Mouse (Mus musculus): ENCODE measurements around the gene Elf1. TPM values are rescaled to one million over a fixed set of nuclear protein-coding genes. Genes with fewer than 3 reads are reported as not detected.

The Elf1 gene
- polyA plus RNA-seq, 1 experiment from 2014 or later = 10.3 TPM

GRCm38 (mm10) chr14:79460988-79461387 lies 20.0 kb upstream of the Elf1 start:
- no peaks in the 10 kb centered on the region for H3K27me3 ChIP-seq (ENCODE audit: insufficient read depth, low read length)
- H3K4me2 ChIP-seq (replicated peaks; ENCODE audit: low read depth, low read length) = no peak overlapping the region
- WGBS = 95% methylated on average over 4 of the region's 4 CpGs
- no peak for ATAC-seq (ENCODE audit: low FRiP score, low TSS enrichment)
- H3K9ac ChIP-seq (replicated peaks; ENCODE audit: low read length) = no peak overlapping the region
- no peaks in the 10 kb centered on the region for H3K9me3 ChIP-seq (ENCODE audit: low read length)
- H3K4me3 ChIP-seq (ENCODE audit: low read length) = no peak overlapping the region
- H3K27ac ChIP-seq (ENCODE audit: low read length) = no peak overlapping the region
- no peaks in the 10 kb centered on the region for H3K4me1 ChIP-seq (ENCODE audit: insufficient read depth, low read length)
- peaks cover 36% of the 10 kb centered on the region for H3K36me3 ChIP-seq (ENCODE audit: insufficient read depth, low read length)

DNA sequence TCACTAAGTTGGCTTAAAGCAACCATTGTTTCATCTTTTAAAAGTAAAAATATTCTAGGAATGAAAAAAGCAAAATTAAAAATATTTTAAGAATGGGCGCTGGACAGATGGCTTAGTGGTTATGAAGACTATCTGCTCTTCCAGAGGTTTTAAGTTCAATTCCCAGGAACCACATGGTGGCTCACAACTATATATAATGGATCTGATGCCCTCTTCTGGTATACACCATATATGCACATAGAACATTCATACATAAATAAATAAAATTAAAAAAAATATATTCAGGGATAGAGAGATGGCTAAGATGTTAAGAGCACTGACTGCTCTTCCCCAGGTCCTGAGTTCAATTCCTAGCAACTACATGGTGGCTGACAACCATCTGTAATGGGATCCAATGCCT lies 15.4 kb upstream of the Elf1 start:
- ATAC-seq (ENCODE audit: low FRiP score, low TSS enrichment) = no peak

DNA sequence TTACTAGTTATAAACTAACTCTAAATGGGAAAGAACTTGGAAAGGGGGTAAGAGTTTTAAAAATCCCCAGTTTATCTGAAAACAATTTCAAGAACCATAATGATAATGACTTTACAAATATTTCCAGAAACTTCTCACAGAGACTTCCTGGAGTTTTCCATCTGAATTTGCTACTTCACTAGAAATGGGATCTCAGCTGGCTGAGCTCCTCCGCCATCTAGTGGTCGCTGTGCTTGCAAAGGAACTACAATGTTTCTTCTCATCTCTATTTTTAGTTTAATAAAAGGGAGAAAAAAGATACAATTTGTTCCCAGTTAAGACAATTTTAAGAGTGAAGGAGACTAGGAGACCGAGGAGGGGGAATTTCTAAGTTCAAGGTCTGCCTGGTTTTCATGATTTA lies 13.4 kb upstream of the Elf1 start:
- no peak overlapping the region for H3K27ac ChIP-seq (ENCODE audit: low read length)
- H3K4me2 ChIP-seq (replicated peaks; ENCODE audit: low read depth, low read length) = no peak overlapping the region
- WGBS = 33% methylated on average over 3 of the region's 3 CpGs
- H3K27me3 ChIP-seq (ENCODE audit: insufficient read depth, low read length) = no peaks in the 10 kb centered on the region
- no peak overlapping the region for H3K9ac ChIP-seq (replicated peaks; ENCODE audit: low read length)
- no peak overlapping the region for H3K4me3 ChIP-seq (ENCODE audit: low read length)
- no peak for ATAC-seq (ENCODE audit: low FRiP score, low TSS enrichment)
- no peaks in the 10 kb centered on the region for H3K9me3 ChIP-seq (ENCODE audit: low read length)
- no peaks in the 10 kb centered on the region for H3K4me1 ChIP-seq (ENCODE audit: insufficient read depth, low read length)
- peaks cover 49% of the 10 kb centered on the region for H3K36me3 ChIP-seq (ENCODE audit: insufficient read depth, low read length)

More for the DNA sequence above, 15.4 kb upstream of the Elf1 start:
- WGBS = 93% methylated on average over 1 of the region's 1 CpGs
- Histone ChIP-seq H3K4me1 (ENCODE audit: insufficient read depth, low read length) (no peaks in the 10 kb centered on the region), H3K36me3 (ENCODE audit: insufficient read depth, low read length) (peaks cover 51% of the 10 kb centered on the region), H3K27ac (ENCODE audit: low read length) (no peak overlapping the region), H3K4me3 (ENCODE audit: low read length) (no peak overlapping the region), H3K9me3 (ENCODE audit: low read length) (no peaks in the 10 kb centered on the region), H3K4me2 (replicated peaks; ENCODE audit: low read depth, low read length) (no peak overlapping the region), H3K27me3 (ENCODE audit: insufficient read depth, low read length) (no peaks in the 10 kb centered on the region), H3K9ac (replicated peaks; ENCODE audit: low read length) (no peak overlapping the region)

DNA sequence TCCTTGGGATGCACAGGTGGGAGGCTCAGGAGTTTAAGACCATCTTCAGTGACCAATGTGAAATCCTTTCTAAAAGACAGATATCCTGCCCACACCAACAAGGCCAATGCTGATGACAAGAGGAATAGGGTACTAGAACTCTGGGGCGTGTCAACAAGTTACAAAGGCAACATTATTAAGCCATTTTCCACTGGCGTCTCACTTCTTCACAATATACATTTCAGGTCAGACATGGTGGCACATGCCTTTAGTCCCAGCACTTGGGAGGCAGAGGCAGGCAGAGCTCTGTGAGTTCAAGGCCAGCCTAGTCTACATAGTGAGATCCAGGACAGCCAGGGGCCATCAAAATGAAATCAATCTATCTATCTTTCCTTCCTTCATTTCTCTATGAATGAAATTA lies 7.6 kb upstream of the Elf1 start:
- Histone ChIP-seq H3K4me3 (ENCODE audit: low read length) (no peak overlapping the region), H3K36me3 (ENCODE audit: insufficient read depth, low read length) (peaks cover 52% of the 10 kb centered on the region), H3K9ac (replicated peaks; ENCODE audit: low read length) (no peak overlapping the region), H3K27me3 (ENCODE audit: insufficient read depth, low read length) (no peaks in the 10 kb centered on the region), H3K27ac (ENCODE audit: low read length) (no peak overlapping the region), H3K4me2 (replicated peaks; ENCODE audit: low read depth, low read length) (no peak overlapping the region), H3K4me1 (ENCODE audit: insufficient read depth, low read length) (no peaks in the 10 kb centered on the region), H3K9me3 (ENCODE audit: low read length) (no peaks in the 10 kb centered on the region)
- WGBS = 94% methylated on average over 2 of the region's 2 CpGs
- ATAC-seq (ENCODE audit: low FRiP score, low TSS enrichment) = no peak

GRCm38 (mm10) chr14:79481339-79482151 lies 551 bp downstream of the Elf1 start, which contains the start of gene Wbp4:
Wbp4 (minus strand) TSS chr14:79481520.
- Histone ChIP-seq H3K4me3 (ENCODE audit: low read length) (peak within 1 kb of the TSS; percentile 99), H3K4me1 (ENCODE audit: insufficient read depth, low read length) (peaks cover 32% of the 10 kb centered on the region), H3K27me3 (ENCODE audit: insufficient read depth, low read length) (no peaks in the 10 kb centered on the region), H3K36me3 (ENCODE audit: insufficient read depth, low read length) (peaks cover 4% of the 10 kb centered on the region), H3K9me3 (ENCODE audit: low read length) (no peaks in the 10 kb centered on the region), H3K27ac (ENCODE audit: low read length) (peak within 1 kb of the TSS; percentile 99), H3K4me2 (replicated peaks; ENCODE audit: low read depth, low read length) (peak within 1 kb of the TSS; percentile 85), H3K9ac (replicated peaks; ENCODE audit: low read length) (peak within 1 kb of the TSS; percentile 94)
- peak; percentile 93 for ATAC-seq (ENCODE audit: low FRiP score, low TSS enrichment)
- under 1% methylated on average over 85 of the region's 86 CpGs for WGBS

- Histone ChIP-seq H3K36me3 (ENCODE audit: insufficient read depth, low read length) (no peaks in the 10 kb centered on the region), H3K4me1 (ENCODE audit: insufficient read depth, low read length) (peaks cover 39% of the 10 kb centered on the region), H3K4me2 (replicated peaks; ENCODE audit: low read depth, low read length) (peak overlapping the region; percentile 85), H3K4me3 (ENCODE audit: low read length) (peak overlapping the region; percentile 99), H3K27ac (ENCODE audit: low read length) (peak overlapping the region; percentile 99), H3K27me3 (ENCODE audit: insufficient read depth, low read length) (no peaks in the 10 kb centered on the region), H3K9ac (replicated peaks; ENCODE audit: low read length) (peak overlapping the region; percentile 94), H3K9me3 (ENCODE audit: low read length) (no peaks in the 10 kb centered on the region)
- no peak; the same call in 1 of the 2 replicates for ATAC-seq (ENCODE audit: low FRiP score, low TSS enrichment)
- 0% methylated on average over 11 of the region's 11 CpGs for WGBS
These were observed 1.3 kb downstream of the Elf1 start for GRCm38 (mm10) chr14:79482251-79482661.

DNA sequence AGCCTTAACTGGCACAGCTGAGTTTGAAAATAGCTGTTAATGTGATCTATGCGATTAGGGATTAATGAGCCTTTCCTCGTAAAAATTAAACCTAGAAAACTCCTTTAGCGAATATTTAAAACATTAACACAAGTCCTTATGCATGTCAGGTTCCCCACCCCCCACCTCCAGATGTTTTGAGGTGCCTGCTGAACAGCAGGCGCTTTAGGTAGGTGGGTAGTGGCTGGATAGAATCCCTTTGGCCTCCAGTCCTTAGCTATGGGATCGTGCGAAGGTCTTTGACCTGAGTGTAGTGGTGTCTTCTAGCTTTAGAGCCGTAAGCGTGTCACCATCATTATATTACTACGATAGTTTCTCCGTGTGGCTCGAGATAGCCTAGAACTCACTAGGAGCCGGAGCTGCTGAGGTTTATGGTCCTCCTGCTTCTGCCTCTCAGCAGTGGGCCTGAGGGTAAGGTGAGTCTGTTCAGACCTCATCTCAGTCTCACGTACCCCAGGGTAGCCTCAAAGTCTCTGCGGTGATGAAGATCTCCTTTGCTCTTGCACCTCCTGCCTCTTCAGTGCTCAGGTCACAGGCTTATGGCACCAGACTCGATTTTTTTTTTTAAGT lies 1.9 kb downstream of the Elf1 start:
- peak overlapping the region; percentile 99 for H3K4me3 ChIP-seq (ENCODE audit: low read length)
- H3K27ac ChIP-seq (ENCODE audit: low read length) = peak overlapping the region; percentile 99
- H3K9ac ChIP-seq (replicated peaks; ENCODE audit: low read length) = peak overlapping the region; percentile 94
- H3K27me3 ChIP-seq (ENCODE audit: insufficient read depth, low read length) = no peaks in the 10 kb centered on the region
- H3K4me2 ChIP-seq (replicated peaks; ENCODE audit: low read depth, low read length) = peak overlapping the region; percentile 85
- H3K36me3 ChIP-seq (ENCODE audit: insufficient read depth, low read length) = no peaks in the 10 kb centered on the region
- ATAC-seq (ENCODE audit: low FRiP score, low TSS enrichment) = no peak
- peaks cover 45% of the 10 kb centered on the region for H3K4me1 ChIP-seq (ENCODE audit: insufficient read depth, low read length)
- H3K9me3 ChIP-seq (ENCODE audit: low read length) = no peaks in the 10 kb centered on the region
- WGBS = 14% methylated on average over 15 of the region's 15 CpGs

GRCm38 (mm10) chr14:79483611-79484120 lies 2.7 kb downstream of the Elf1 start:
- ATAC-seq (ENCODE audit: low FRiP score, low TSS enrichment) = no peak
- no peaks in the 10 kb centered on the region for H3K27me3 ChIP-seq (ENCODE audit: insufficient read depth, low read length)
- H3K4me3 ChIP-seq (ENCODE audit: low read length) = peak overlapping the region; percentile 99
- H3K9ac ChIP-seq (replicated peaks; ENCODE audit: low read length) = peak overlapping the region; percentile 94
- WGBS = 58% methylated on average over 8 of the region's 8 CpGs
- no peaks in the 10 kb centered on the region for H3K36me3 ChIP-seq (ENCODE audit: insufficient read depth, low read length)
- H3K27ac ChIP-seq (ENCODE audit: low read length) = peak overlapping the region; percentile 99
- H3K9me3 ChIP-seq (ENCODE audit: low read length) = no peaks in the 10 kb centered on the region
- H3K4me2 ChIP-seq (replicated peaks; ENCODE audit: low read depth, low read length) = peak overlapping the region; percentile 85
- H3K4me1 ChIP-seq (ENCODE audit: insufficient read depth, low read length) = peaks cover 50% of the 10 kb centered on the region

GRCm38 (mm10) chr14:79486617-79486992 lies 5.6 kb downstream of the Elf1 start:
- Histone ChIP-seq H3K4me2 (replicated peaks; ENCODE audit: low read depth, low read length) (peak overlapping the region; percentile 70), H3K27ac (ENCODE audit: low read length) (peak overlapping the region; percentile 65; the same call in 1 of the 2 replicates), H3K4me1 (ENCODE audit: insufficient read depth, low read length) (peaks cover 39% of the 10 kb centered on the region), H3K27me3 (ENCODE audit: insufficient read depth, low read length) (no peaks in the 10 kb centered on the region), H3K4me3 (ENCODE audit: low read length) (peak overlapping the region; percentile 47), H3K36me3 (ENCODE audit: insufficient read depth, low read length) (0 out of 2 replicates have a peak, but pooled peaks cover 2% of the 10 kb centered on the region), H3K9me3 (ENCODE audit: low read length) (no peaks in the 10 kb centered on the region), H3K9ac (replicated peaks; ENCODE audit: low read length) (peak overlapping the region; percentile 60)
- 11% methylated on average over 8 of the region's 8 CpGs for WGBS
- 0 out of 2 replicates have a peak, but pooled peaks have one; percentile 0 for ATAC-seq (ENCODE audit: low FRiP score, low TSS enrichment)

Measured in kidney, embryonic 16.5 days (tissue).